Mouse (Mus musculus) intestine, postnatal 0 days (tissue): ENCODE measurements around the gene Trim44. TPM values are rescaled to one million over a fixed set of nuclear protein-coding genes. Genes with fewer than 3 reads are reported as not detected.

Experiments used
- ATAC-seq: fragments of 200-750 bp; cut with Nextera tagmentation; 2 replicates; pipeline ENCODE4 v1.8.0; 2017; ENCODE audit warnings: mild to moderate bottlenecking, moderate TSS enrichment, moderate library complexity
- H3K27ac ChIP-seq: fragments of 300-500 bp; sonication (generic); 2 replicates; pipeline ENCODE4 v1.5.1; 2014; ENCODE audit warnings: mild to moderate bottlenecking, low read depth, low read length, moderate library complexity
- H3K27me3 ChIP-seq: fragments of 300-500 bp; sonication (generic); replicated peaks from 2 replicates; pipeline ENCODE4 v1.6.1; 2014; ENCODE audit warnings: low read length, mixed read lengths; ENCODE audit not compliant: control insufficient read depth, insufficient read depth
- H3K36me3 ChIP-seq: fragments of 300-500 bp; sonication (generic); 2 replicates; pipeline ENCODE4 v1.6.1; 2014; ENCODE audit warnings: mild to moderate bottlenecking, moderate library complexity; ENCODE audit not compliant: control insufficient read depth, insufficient read depth
- H3K4me1 ChIP-seq: fragments of 300-500 bp; sonication (generic); replicated peaks from 2 replicates; pipeline ENCODE4 v1.6.1; 2014; ENCODE audit warnings: antibody characterized with exemption, low read length, mixed read lengths; ENCODE audit not compliant: control insufficient read depth, insufficient read depth
- H3K4me2 ChIP-seq: fragments of 300-500 bp; sonication (generic); replicated peaks from 2 replicates; pipeline ENCODE4 v1.6.1; 2014; ENCODE audit warnings: low read depth, mild to moderate bottlenecking, moderate library complexity
- H3K4me3 ChIP-seq: fragments of 300-500 bp; sonication (generic); 2 replicates; pipeline ENCODE4 v1.5.1; 2014; ENCODE audit warnings: low read depth, low read length
- H3K9ac ChIP-seq: fragments of 300-500 bp; sonication (generic); 2 replicates; pipeline ENCODE4 v1.6.1; 2014; ENCODE audit warnings: mild to moderate bottlenecking, low read depth, low read length
- H3K9me3 ChIP-seq: fragments of 300-500 bp; sonication (generic); 2 replicates; pipeline ENCODE4 v1.6.1; 2016; ENCODE audit warnings: mixed run types; ENCODE audit not compliant: control insufficient read depth
- CTCF ChIP-seq: sonication (generic); IDR thresholded peaks from 2 replicates; pipeline ENCODE4 v1.5.1; 2016; ENCODE audit warnings: low read depth, mild to moderate bottlenecking, control low read depth, antibody characterized with exemption, moderate library complexity
- WGBS: fragments of 180-500 bp; shearing (Covaris S2); extraction: QIAGEN DNeasy Blood & Tissue Kit; methylation state at CpG from one replicate; pipeline ENCODE4 v1.1.7; 2014; 5-methylcytosine and 5-hydroxymethylcytosine counted together
- polyA plus RNA-seq: library from polyadenylated mRNA; unstranded; fragments of >200 nt; fragmentation: Nextera tagmentation; extraction: Ambion mirVana; gene quantifications from 2 replicates; pipeline ENCODE4 v1.2.1, GENCODE M21; 2015

Trim44 gene
- polyA plus RNA-seq, result 10.7 and 12.3 TPM in 2 replicates

DNA sequence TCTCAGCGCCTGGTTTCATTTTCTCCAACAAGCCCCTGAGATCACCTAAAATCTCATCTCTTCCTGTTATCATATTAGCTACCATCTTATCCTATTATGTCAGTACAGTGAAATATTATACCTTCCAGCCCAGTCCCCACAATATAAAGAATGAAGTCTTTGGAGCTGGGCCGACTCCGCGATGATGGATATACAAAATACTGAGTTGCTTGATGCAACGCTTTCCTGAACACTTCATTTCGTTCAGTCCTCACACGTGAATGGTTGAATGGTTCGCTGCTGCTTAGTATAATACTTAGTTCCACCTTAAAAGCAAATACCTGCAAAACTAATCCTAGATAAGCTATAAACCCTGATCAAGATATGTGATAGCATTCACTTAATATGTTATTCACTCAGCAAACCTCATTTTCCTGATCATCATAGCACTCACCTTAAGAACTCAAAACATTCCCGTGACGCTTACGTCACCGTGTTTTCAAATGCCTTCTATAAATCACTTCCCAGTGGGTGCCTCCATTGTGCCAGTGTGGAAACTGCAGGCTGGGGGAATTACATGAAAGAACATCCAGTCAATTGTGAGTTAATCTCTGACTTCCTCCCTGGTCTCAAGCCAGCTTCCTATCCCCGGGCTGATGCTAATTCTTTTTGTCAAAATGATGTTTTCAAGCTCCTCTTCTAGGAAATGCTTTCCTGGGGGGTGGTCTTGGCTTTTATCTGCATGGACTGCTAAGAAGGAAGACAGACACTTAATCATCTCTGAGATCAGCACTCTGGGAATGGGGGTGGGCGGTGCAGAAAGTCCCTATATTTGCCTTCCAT, at the start of gene Trim44:
Trim44 (minus strand) TSS at position 466 of the 822 bp plus-strand sequence.
- Histone ChIP-seq H3K4me2 (peak within 1 kb of the TSS; percentile 45), H3K36me3 (no peaks in the 10 kb centered on the region), H3K4me1 (no peaks in the 10 kb centered on the region), H3K27me3 (no peaks in the 10 kb centered on the region), H3K9me3 (no peaks in the 10 kb centered on the region), H3K27ac (no peak within 1 kb of the TSS), H3K4me3 (no peak within 1 kb of the TSS), H3K9ac (no peak within 1 kb of the TSS)
- no peak for ATAC-seq
- WGBS, result 29% methylated on average over 14 of the region's 14 CpGs
- TF ChIP-seq CTCF, result no peak

DNA sequence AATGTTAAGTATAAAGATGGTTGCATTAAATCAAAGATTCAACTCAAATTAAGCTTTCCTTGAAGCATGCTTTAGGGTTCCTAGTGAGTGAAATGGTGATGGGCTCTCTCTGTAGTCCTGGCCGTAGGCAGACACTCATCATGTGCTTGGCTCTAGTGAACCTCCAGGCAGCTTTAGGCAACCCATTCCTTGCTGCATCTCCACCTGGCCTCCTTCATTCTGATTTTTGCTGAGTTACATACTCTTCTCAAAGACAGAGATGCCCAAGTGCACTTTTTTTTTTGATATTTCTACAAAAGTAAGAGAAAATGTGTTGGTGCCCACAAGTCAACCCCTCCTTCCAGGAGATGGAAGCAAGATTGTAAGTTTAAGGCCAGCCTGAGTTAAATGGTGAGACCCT, 47.5 kb upstream of the Trim44 start:
- peaks cover 16% of the 10 kb centered on the region; the same call in 1 of the 2 replicates for H3K27me3 ChIP-seq
- no peak for TF ChIP-seq CTCF
- H3K27ac ChIP-seq, result no peak overlapping the region
- H3K9me3 ChIP-seq, result no peaks in the 10 kb centered on the region
- H3K4me1 ChIP-seq, result peaks cover 4% of the 10 kb centered on the region; the same call in 1 of the 2 replicates
- no peak overlapping the region for H3K4me3 ChIP-seq
- H3K36me3 ChIP-seq, result no peaks in the 10 kb centered on the region
- H3K4me2 ChIP-seq, result no peak overlapping the region
- no peak overlapping the region for H3K9ac ChIP-seq
- no peak for ATAC-seq
- 97% methylated on average over 1 of the region's 1 CpGs for WGBS

DNA sequence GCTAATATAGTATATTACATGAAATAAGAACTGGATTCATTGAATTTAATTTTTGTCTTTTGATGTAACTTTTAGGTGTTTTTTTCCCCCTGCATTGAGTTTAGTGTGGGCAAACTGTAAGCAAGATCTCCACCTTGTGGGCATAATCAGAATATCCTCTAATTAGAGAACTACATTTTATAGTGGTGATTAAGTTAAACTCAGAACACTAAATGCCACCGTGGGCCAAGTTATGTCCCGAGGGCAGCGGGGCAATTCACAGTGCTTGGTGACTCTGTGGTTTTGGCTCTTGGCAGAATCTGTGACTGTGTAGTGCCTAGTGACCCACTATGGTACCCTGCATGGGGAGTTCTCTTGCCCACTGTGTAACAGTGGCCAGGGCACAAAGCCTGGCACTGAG, 45.8 kb upstream of the Trim44 start:
- WGBS, result 29% methylated on average over 3 of the region's 3 CpGs

DNA sequence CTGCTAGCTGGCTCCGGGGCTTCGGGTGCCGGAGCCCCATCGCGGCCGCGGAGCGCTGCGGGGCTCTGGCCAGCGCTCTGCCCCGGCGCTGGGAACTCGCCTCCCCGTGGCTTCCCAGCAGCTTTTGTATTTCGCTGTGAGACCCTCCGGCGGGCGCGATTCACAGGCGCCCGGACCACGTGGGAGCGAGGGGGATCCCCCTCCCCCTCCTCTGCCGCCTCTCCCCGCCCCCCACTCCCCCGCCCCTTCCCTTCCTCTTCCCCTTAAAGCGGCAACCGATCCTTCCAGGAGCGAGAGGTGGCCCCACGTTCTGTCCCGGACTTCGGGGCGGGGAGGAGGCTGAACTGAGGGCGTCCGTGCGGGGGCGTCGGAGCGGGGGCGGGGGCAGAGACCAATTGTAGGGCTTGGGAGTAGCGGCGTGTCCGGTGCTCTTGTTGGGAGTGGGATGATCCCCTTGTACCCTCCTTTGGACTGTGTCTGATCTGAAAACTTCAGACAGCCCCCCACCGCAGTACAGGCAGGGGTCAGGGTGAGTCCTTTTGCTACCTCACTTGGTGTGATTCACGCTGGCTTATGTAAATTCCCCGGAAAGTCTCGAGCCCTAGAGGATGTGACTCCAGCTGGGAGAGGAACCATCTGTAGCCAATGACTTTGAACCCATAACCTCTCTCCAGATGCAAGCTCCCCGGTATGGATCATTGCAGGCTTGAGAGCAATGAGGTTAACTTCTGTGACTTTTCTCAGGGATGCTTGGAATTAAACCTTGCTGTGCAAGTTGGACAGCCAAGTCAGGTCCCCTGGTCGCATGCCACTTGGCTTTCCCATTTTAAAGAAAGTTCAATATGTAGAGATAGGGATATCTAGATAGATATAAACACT, 44.3 kb upstream of the Trim44 start, which contains the start of gene Fjx1:
Fjx1 (minus strand) TSS at position 829 of the 879 bp plus-strand sequence.
- ATAC-seq, result 0 out of 2 replicates have a peak, but pooled peaks have one; percentile 34
- H3K27me3 ChIP-seq, result peaks cover 24% of the 10 kb centered on the region
- H3K9ac ChIP-seq, result peak within 1 kb of the TSS; percentile 54
- 3% methylated on average over 31 of the region's 49 CpGs for WGBS
- peak within 1 kb of the TSS; percentile 66 for H3K4me3 ChIP-seq
- peaks cover 4% of the 10 kb centered on the region; the same call in 1 of the 2 replicates for H3K4me1 ChIP-seq
- H3K27ac ChIP-seq, result peak within 1 kb of the TSS; percentile 41; the same call in 1 of the 2 replicates
- peak within 1 kb of the TSS; percentile 97 for H3K4me2 ChIP-seq
- H3K36me3 ChIP-seq, result no peaks in the 10 kb centered on the region
- no peak for TF ChIP-seq CTCF
- H3K9me3 ChIP-seq, result no peaks in the 10 kb centered on the region

More for the DNA sequence above, 45.8 kb upstream of the Trim44 start:
- no peak overlapping the region for H3K4me3 ChIP-seq
- no peak overlapping the region for H3K4me2 ChIP-seq
- H3K27ac ChIP-seq, result no peak overlapping the region
- peaks cover 4% of the 10 kb centered on the region; the same call in 1 of the 2 replicates for H3K4me1 ChIP-seq
- no peak for ATAC-seq
- H3K9ac ChIP-seq, result no peak overlapping the region
- H3K36me3 ChIP-seq, result no peaks in the 10 kb centered on the region
- peaks cover 24% of the 10 kb centered on the region for H3K27me3 ChIP-seq
- peak; percentile 76 for TF ChIP-seq CTCF
- H3K9me3 ChIP-seq, result no peaks in the 10 kb centered on the region

DNA sequence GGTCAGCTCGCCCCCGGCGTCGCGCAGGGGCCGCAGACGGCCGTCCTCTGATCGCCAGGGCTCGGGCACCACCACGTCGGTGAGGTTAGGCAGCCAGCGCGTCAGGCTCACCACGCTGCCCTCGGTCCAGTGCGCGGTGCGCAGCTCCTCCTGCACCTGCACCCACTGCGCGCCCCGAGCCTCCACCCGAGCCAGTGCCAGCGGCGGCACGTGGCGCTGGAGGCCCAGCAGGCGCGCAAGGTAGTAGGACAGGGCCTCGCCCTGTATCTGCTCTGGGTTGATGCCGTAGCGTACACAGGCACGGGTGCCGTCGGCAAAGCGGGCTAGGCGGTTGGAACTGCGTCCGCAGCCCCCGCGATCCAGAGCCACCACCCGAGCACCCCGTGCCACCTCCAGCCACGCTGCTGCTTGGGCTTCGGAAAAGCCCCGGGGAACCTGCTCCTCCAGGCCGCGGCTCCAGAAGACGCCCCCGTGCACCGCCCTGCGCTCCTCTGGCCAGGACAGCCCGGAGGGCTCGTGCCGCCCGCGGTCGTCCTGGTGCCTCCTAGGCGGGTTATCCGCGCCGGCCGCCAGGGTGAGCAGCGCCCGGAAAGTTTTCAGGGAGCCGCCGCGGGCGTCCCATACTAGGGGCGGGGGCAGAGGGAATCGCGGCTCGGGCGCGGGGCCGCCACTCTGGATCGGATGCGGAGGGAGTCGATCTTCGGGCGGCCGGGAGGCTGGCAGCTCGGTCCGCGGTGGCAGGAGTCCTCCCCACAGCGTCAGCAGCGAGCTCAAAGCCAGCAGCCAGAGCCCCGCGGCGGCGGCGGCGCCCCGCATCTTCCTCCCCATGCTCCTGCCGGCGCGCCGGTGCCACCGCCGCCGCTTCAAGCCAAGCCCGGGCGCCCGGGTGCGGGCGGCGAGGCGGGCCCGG, 43.4 kb upstream of the Trim44 start:
- H3K4me1 ChIP-seq, result peaks cover 4% of the 10 kb centered on the region; the same call in 1 of the 2 replicates
- H3K9ac ChIP-seq, result peak overlapping the region; percentile 54
- peak; percentile 38; the same call in 1 of the 2 replicates for TF ChIP-seq CTCF
- peak overlapping the region; percentile 41; the same call in 1 of the 2 replicates for H3K27ac ChIP-seq
- H3K9me3 ChIP-seq, result no peaks in the 10 kb centered on the region
- under 1% methylated on average over 107 of the region's 109 CpGs for WGBS
- H3K27me3 ChIP-seq, result peaks cover 24% of the 10 kb centered on the region
- peak; percentile 53; the same call in 1 of the 2 replicates for ATAC-seq
- H3K36me3 ChIP-seq, result no peaks in the 10 kb centered on the region
- H3K4me2 ChIP-seq, result peak overlapping the region; percentile 97
- peak overlapping the region; percentile 66 for H3K4me3 ChIP-seq
